Comparison of ENCODE assay signal across 27 mouse cellular contexts in genomic region chr13:31107434-31107833, GRCm38 (mm10).
DNase-seq lines count a peak whose midpoint lies in the region; ATAC-seq and TF ChIP-seq lines count a peak whose summit lies in the region.
"Had no signal": no experiment of that assay in that cellular context is flagged by ENCODE, and none has a peak within 500 bp of the region (broad histone marks: within the 10 kb centered on the region; RNA-seq: fewer than 3 reads in every experiment).

No protein-coding gene starts in this region.

- peak; percentile 28 to 73 for DNase-seq in adrenal gland, adult (ENCODE audit: inconsistent age in 2 of 2, low spot score in 1 of 2)
- DNase-seq in adrenal gland, postnatal 10 days = no peak
- DNase-seq in midbrain, embryonic 10.5 days (ENCODE audit: low spot score) = no peak
- DNase-seq in brain, adult 2 months (ENCODE audit: low read depth, low spot score) = peak; percentile 50
- no peak for DNase-seq in adipocyte (ENCODE audit: low spot score)
- DNase-seq: cerebellum, adult 11 months; cerebellum, adult 9-11 months; embryo, embryonic 11 days; gastrocnemius, postnatal 10 days; heart, postnatal 14 days; kidney, adult 2 months; kidney, postnatal 4 days; layer of hippocampus, postnatal 36 days; left cerebral cortex, postnatal 4 days; liver, embryonic 13.5 days; lung, adult 18-20 months; right cerebral cortex, postnatal 14 days had no signal

- H3K27me3 ChIP-seq in intestine, postnatal 0 days (replicated peaks; ENCODE audit: control insufficient read depth, insufficient read depth, low read length) = no peaks in the 10 kb centered on the region
- no peaks in the 10 kb centered on the region for H3K27me3 ChIP-seq in intestine, embryonic 16.5 days (replicated peaks; ENCODE audit: control insufficient read depth, insufficient read depth, low read length)
- H3K27me3 ChIP-seq in midbrain, embryonic 16.5 days (ENCODE audit: control insufficient read depth, insufficient read depth, low read depth, low read length) = no peaks in the 10 kb centered on the region
- H3K27me3 ChIP-seq in midbrain, embryonic 10.5 days (ENCODE audit: low read depth, poor library complexity, severe bottlenecking) = no peaks in the 10 kb centered on the region
- H3K27me3 ChIP-seq: embryonic facial prominence, embryonic 12.5 days; hindbrain, embryonic 15.5 days; liver, embryonic 13.5 days; stomach, embryonic 15.5 days had no signal

- 84% methylated on average over 2 of the region's 2 CpGs for WGBS in intestine, postnatal 0 days
- 84% methylated on average over 2 of the region's 2 CpGs for WGBS in intestine, embryonic 16.5 days
- WGBS in midbrain, embryonic 16.5 days = 67% methylated on average over 2 of the region's 2 CpGs
- 82% methylated on average over 2 of the region's 2 CpGs for WGBS in midbrain, embryonic 10.5 days

- H3K9me3 ChIP-seq in intestine, postnatal 0 days (ENCODE audit: control insufficient read depth) = no peaks in the 10 kb centered on the region
- no peaks in the 10 kb centered on the region for H3K9me3 ChIP-seq in intestine, embryonic 16.5 days (ENCODE audit: control insufficient read depth, low read length)
- H3K9me3 ChIP-seq in midbrain, embryonic 16.5 days (replicated peaks; ENCODE audit: control insufficient read depth, low read length, poor library complexity, severe bottlenecking) = no peaks in the 10 kb centered on the region
- H3K9me3 ChIP-seq in midbrain, embryonic 10.5 days (replicated peaks) = no peaks in the 10 kb centered on the region
- H3K9me3 ChIP-seq: embryonic facial prominence, embryonic 12.5 days; G1E; hindbrain, embryonic 10.5 days; hindbrain, embryonic 15.5 days; liver, embryonic 13.5 days; stomach, embryonic 15.5 days had no signal

- H3K9ac ChIP-seq in intestine, postnatal 0 days (ENCODE audit: low read depth, low read length) = no peak overlapping the region
- no peak overlapping the region for H3K9ac ChIP-seq in intestine, embryonic 16.5 days (ENCODE audit: low read depth, low read length)
- H3K9ac ChIP-seq in midbrain, embryonic 16.5 days (ENCODE audit: low read depth, low read length) = no peak overlapping the region
- H3K9ac ChIP-seq: embryonic facial prominence, embryonic 12.5 days; hindbrain, embryonic 15.5 days; liver, embryonic 13.5 days; stomach, embryonic 15.5 days had no signal

- H3K4me1 ChIP-seq in intestine, postnatal 0 days (replicated peaks; ENCODE audit: control insufficient read depth, insufficient read depth, low read length) = no peaks in the 10 kb centered on the region
- no peaks in the 10 kb centered on the region for H3K4me1 ChIP-seq in intestine, embryonic 16.5 days (ENCODE audit: control insufficient read depth, insufficient read depth, low read length)
- no peaks in the 10 kb centered on the region for H3K4me1 ChIP-seq in midbrain, embryonic 16.5 days (ENCODE audit: control insufficient read depth, insufficient read depth, low read length)
- no peaks in the 10 kb centered on the region for H3K4me1 ChIP-seq in midbrain, embryonic 10.5 days
- H3K4me1 ChIP-seq: embryonic facial prominence, embryonic 12.5 days; hindbrain, embryonic 10.5 days; hindbrain, embryonic 15.5 days; liver, embryonic 13.5 days; stomach, embryonic 15.5 days had no signal

- no peak overlapping the region for H3K4me2 ChIP-seq in intestine, postnatal 0 days (replicated peaks; ENCODE audit: low read depth)
- H3K4me2 ChIP-seq in intestine, embryonic 16.5 days (ENCODE audit: low read depth, low read length) = no peak overlapping the region
- no peak overlapping the region for H3K4me2 ChIP-seq in midbrain, embryonic 16.5 days (ENCODE audit: low read length)
- H3K4me2 ChIP-seq: embryonic facial prominence, embryonic 12.5 days; hindbrain, embryonic 15.5 days; liver, embryonic 13.5 days; midbrain, embryonic 11.5 days; stomach, embryonic 15.5 days had no signal

- no peak for TF ChIP-seq CTCF in intestine, postnatal 0 days (IDR thresholded peaks at IDR 0.05; ENCODE audit: low read depth)

- 0 out of 2 replicates have a peak, but pooled peaks have one; percentile 28 for ATAC-seq in intestine, postnatal 0 days
- ATAC-seq in intestine, embryonic 16.5 days = no peak
- ATAC-seq in midbrain, embryonic 16.5 days = 0 out of 2 replicates have a peak, but pooled peaks have one; percentile 25
- ATAC-seq: inflammation-experienced regulatory T-cells, adult 6 months had no signal

- H3K27ac ChIP-seq in intestine, postnatal 0 days (ENCODE audit: low read depth, low read length) = no peak overlapping the region
- no peak overlapping the region for H3K27ac ChIP-seq in intestine, embryonic 16.5 days (ENCODE audit: low read length)
- H3K27ac ChIP-seq in midbrain, embryonic 16.5 days (ENCODE audit: low read length) = no peak overlapping the region
- H3K27ac ChIP-seq in midbrain, embryonic 10.5 days (replicated peaks) = no peak overlapping the region
- H3K27ac ChIP-seq: embryonic facial prominence, embryonic 12.5 days; hindbrain, embryonic 10.5 days; hindbrain, embryonic 15.5 days; liver, embryonic 13.5 days; stomach, embryonic 15.5 days had no signal

- H3K4me3 ChIP-seq in intestine, postnatal 0 days (ENCODE audit: low read depth, low read length) = no peak overlapping the region
- H3K4me3 ChIP-seq in intestine, embryonic 16.5 days (ENCODE audit: low read length) = no peak overlapping the region
- H3K4me3 ChIP-seq in midbrain, embryonic 16.5 days (ENCODE audit: low read depth, low read length) = no peak overlapping the region
- H3K4me3 ChIP-seq in midbrain, embryonic 10.5 days = no peak overlapping the region
- H3K4me3 ChIP-seq: embryonic facial prominence, embryonic 12.5 days; hindbrain, embryonic 10.5 days; hindbrain, embryonic 15.5 days; liver, embryonic 13.5 days; stomach, embryonic 15.5 days had no signal

- H3K36me3 ChIP-seq in intestine, postnatal 0 days (ENCODE audit: control insufficient read depth, insufficient read depth) = no peaks in the 10 kb centered on the region
- no peaks in the 10 kb centered on the region for H3K36me3 ChIP-seq in intestine, embryonic 16.5 days (ENCODE audit: control insufficient read depth, insufficient read depth, low read length)
- H3K36me3 ChIP-seq in midbrain, embryonic 16.5 days (ENCODE audit: control insufficient read depth, insufficient read depth, low read length) = no peaks in the 10 kb centered on the region
- no peaks in the 10 kb centered on the region for H3K36me3 ChIP-seq in midbrain, embryonic 10.5 days
- H3K36me3 ChIP-seq: embryonic facial prominence, embryonic 12.5 days; G1E; hindbrain, embryonic 10.5 days; hindbrain, embryonic 15.5 days; liver, embryonic 13.5 days; stomach, embryonic 15.5 days had no signal

Comparison
In these comparisons a context has a peak if more than half of its experiments do, and no peak if none do; other contexts are left out.
1. DNase-seq: peak in adrenal gland, adult (2 of 2) and brain, adult 2 months (single experiment); none in adrenal gland, postnatal 10 days (single experiment), midbrain, embryonic 10.5 days (single experiment) and adipocyte (single experiment).